Mouse (Mus musculus) urinary bladder, postnatal 14 days (tissue): ENCODE results near the gene Ube2d1.

Source experiments
- DNase-seq: peaks from one replicate; pipeline ENCODE4 v3.0.0; 2021; ENCODE audit warnings: low spot score

Ube2d1 gene

DNA sequence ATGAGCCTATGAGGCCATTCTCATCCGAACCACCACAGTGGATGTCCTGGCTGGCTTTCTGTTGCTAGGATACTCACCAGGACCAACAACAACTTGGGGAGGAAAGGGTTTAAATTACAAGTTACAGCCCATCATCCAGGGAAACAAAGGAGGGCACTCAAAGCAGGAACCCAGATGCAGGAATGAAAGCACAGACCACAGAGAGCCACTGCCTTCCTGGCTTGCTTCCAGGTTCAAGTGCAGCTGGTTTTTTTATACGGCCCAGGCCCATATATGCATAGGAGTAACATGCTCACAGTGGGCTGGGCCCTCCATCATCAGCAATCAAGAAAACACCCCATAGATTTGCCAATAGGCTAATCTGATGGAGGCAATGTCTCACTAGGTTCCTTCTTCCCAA lies 62.4 kb downstream of the Ube2d1 start:
- DNase-seq: no peak

GRCm38 (mm10) chr10:71218228-71218892 lies 66.7 kb downstream of the Ube2d1 start:
- DNase-seq: peak; percentile 83

DNA sequence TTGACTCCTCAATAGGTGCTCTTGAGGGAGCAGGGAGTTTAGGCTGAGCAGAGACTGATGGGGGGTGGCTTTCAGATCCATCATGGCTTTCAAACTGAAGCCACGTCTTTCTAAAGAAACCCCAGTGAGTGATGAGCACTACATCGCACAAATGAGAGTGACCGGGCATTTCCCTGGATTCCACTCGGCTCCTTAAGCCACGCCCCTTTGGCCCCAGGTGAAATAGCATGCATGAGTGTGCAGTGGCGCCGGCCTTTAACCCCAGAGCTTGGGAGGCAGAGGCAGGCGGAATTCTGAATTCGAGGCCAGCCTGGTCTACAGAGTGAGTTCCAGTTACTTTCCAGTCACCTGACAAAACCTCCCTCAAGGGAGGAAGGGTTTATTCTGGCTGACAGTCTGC lies 69.1 kb downstream of the Ube2d1 start:
- no peak for DNase-seq
